Mouse (Mus musculus): ENCODE data around the gene Kcnh1.

The Kcnh1 gene

GRCm38 (mm10) chr1:192457526-192458206 is 267.1 kb downstream of the Kcnh1 start:
- peak in 1 of 2 experiments; percentile 43 for DNase-seq (ENCODE audit: low spot score in 2 of 2)

GRCm38 (mm10) chr1:192463732-192464131 is 273.2 kb downstream of the Kcnh1 start:
- no peak for DNase-seq (ENCODE audit: low spot score in 2 of 2)

- DNase-seq (ENCODE audit: low spot score in 2 of 2): no peak
Observed at GRCm38 (mm10) chr1:192472366-192472765, 281.8 kb downstream of the Kcnh1 start.

GRCm38 (mm10) chr1:192473134-192473533 is 282.6 kb downstream of the Kcnh1 start:
- no peak for DNase-seq (ENCODE audit: low spot score in 2 of 2)

DNA sequence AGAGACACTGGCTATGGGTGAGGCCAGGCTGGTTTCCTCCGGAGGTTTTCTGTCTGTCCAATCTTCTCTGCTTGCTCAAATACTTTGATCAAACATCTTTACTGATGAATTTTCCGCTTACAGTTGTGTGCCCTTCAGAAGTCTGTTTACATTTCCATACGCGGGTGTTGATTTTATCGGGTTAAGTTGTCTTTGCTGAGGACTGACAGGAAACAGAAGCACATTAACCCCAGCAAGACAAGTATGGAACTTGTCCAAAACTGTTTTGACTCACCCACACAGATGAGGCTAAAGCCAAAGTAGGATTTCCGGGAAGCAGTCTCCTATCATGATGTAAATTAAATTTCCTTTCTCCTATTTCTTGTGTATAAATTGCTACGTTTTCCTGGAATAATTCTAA is 286.1 kb downstream of the Kcnh1 start:
- no peak for DNase-seq (ENCODE audit: low spot score in 2 of 2)

- no peak for DNase-seq (ENCODE audit: low spot score in 2 of 2)
Observed at GRCm38 (mm10) chr1:192477556-192477955, 287.0 kb downstream of the Kcnh1 start.

- DNase-seq (ENCODE audit: low spot score in 2 of 2): no peak
Observed at GRCm38 (mm10) chr1:192478176-192478575, 287.6 kb downstream of the Kcnh1 start.

DNA sequence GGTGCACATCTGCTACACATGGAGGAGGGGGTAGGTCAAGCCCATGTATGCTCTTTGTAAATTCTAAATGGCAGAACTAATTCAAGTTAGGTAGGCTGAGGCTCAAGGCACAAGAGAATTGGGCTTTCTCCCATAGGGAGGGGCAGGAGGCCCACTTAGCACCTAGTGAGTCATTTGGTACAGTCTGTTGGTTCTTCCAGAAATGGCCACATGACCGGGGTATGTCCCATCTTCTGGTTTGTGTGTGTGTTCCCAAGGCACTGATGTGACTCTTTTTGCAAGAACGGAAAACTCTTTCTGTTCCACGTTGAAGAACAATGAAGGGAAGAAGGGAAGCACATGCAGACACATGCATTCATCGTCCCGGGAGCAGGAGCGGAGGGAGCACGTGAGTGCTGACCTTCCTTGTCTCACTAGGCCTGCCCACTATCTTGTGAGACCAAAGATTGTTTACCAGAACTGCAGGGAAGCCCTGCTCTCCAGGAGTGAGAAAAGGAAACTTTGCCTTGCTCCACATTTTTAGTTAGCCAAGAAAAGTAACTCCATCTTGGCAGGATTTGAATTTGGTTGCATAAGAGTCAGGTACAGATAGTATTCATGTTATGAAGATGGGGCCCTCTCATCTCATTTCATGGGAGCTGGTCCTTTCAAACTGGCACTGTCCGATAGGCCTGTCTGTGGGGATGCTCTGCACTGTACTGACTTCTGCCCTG is 289.7 kb downstream of the Kcnh1 start:
- no peak for DNase-seq (ENCODE audit: low spot score in 2 of 2)

DNA sequence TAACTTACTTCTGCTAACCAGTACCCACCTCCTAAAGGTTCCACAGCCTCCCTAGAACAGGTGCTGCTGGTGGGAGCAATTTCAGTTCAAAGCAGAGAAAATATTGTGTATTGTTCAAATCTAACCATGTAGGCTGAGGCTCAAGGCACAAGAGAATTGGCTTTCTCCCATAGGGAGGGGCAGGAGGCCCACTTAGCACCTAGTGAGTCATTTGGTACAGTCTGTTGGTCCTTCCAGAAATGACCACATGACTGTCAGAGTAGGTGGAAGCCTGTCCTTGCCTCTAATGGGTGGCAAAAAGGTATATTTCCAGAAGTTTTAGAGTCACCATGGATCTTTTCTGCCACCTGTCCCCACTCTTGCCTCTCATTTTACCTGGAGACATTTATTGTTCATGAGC is 290.9 kb downstream of the Kcnh1 start:
- no peak for DNase-seq (ENCODE audit: low spot score in 2 of 2)

DNA sequence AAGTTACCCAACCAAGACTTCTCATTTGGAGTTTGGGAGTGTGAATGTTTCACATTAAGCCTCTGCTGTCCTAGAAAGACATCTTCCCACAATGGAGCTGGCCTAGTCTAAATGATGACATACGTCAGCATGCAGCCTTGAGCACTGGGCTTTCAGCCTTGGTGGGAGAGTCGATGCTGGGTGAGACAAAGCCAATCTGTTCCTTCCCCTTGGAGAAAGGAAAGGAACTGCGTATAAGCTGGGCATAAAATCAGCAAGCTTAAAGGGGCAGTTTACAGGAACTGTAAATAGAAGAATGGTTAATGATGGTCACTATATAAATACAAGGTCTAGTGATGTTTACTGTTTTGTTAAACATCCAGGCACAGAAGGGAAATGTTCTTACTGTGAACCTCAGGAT is 294.5 kb downstream of the Kcnh1 start:
- no peak for DNase-seq (ENCODE audit: low spot score in 2 of 2)

GRCm38 (mm10) chr1:192487571-192487970 is 297.0 kb downstream of the Kcnh1 start:
- DNase-seq (ENCODE audit: low spot score in 2 of 2): no peak

DNA sequence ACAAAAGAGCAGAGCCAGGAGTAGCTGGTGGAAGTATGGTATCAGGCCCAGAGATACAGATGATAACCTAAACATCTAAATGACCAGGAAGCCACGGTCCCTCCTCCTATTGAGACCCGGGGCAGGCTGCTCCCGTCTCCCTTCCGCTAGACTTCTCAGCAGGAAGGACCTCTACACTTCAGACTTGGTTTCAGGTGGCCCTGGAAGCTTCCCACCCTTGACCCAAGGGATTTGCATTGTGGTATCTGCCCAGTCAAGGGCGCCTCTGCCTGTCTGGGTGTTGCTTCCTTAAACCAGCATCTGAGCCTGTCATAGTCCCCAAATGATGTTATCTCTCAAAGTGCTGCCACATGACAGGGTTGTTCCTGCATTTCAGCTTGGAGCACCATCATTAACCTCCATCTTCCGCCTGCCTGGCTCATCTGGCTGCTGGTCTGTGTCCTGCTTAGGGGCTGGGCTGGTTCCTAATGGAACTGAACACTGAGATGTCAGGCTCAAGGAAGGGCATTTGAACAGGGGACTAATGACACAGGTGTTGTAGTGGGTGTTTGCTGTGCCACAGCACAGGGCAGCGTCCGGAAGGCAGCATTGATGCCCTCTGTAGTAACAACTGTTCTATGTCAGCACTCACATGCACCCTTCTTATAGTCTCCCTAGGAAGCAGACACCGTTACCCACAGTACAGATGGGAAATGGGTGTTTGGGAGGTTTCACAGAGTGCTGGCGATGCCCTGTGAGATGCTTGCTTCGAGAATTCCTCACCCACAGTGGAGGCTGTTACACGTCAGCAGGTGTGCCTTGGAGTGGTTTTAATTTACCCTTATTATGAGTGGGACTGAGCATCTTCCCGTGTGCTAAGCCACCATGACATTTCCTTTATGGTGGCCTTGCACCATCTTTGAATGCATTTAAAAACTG is 299.6 kb downstream of the Kcnh1 start:
- DNase-seq (ENCODE audit: low spot score in 2 of 2): no peak

DNA sequence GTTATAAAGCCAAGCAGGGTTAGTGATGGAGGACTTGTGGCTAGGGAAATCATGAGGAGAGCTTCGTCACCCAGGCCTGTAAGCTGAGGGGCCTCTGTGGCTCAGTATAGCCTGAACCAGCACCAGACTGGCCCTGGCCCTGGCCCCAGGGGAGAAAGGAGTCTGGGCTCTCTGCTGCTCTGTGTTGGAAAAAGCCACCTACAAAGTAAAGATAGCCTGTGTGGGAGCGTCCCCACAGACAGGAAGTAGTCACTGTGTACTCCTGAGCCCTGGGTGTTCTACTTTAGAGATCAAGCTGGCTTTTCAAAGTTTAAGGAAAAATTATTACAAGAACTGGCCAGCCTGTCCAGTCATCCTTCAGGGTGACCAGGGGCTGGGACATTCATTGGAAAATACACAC is 306.9 kb downstream of the Kcnh1 start:
- no peak for DNase-seq (ENCODE audit: low spot score in 2 of 2)

DNA sequence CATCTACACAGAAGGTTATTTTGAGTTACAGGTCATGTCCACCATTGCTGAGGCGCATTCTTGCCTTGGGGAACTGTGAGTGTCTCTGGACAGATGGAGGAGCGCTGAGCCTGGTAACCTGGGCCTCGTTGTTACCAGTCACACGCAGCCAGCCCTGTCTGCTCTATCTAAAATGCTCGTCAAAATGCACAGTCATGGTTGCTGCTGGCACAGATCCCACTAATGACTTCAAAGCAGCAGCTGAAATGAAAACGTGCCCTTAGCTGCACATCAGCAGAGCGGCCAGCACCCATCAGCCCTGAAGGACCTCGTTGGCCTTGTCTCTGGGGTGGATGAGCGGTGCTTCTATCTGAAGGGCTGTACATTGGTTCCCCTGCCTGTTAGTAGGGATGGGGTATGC is 311.4 kb downstream of the Kcnh1 start:
- DNase-seq (ENCODE audit: low spot score in 2 of 2): peak; percentile 10 to 60

GRCm38 (mm10) chr1:192502835-192503234 is 312.3 kb downstream of the Kcnh1 start:
- no peak for DNase-seq (ENCODE audit: low spot score in 2 of 2)

DNA sequence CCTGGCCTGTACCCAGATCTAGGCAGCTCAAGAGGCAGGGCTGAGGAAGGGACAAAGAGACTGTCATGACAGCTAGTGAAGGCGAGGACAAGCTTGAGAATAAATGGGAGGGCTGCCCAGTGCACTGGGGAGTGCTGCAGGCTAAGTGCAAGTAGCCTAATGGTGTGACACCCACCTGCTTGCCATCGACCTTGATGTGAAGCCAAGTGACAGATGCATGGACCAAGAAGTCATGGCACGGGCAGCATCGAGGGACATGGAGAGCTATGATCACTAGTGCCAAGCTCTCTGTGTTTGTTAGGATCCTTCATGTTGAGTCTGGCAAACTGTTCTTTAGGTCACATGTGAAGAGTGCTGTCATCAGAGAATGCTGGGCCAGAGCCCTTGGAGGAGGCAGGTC is 313.1 kb downstream of the Kcnh1 start:
- DNase-seq (ENCODE audit: low spot score in 2 of 2): no peak

DNA sequence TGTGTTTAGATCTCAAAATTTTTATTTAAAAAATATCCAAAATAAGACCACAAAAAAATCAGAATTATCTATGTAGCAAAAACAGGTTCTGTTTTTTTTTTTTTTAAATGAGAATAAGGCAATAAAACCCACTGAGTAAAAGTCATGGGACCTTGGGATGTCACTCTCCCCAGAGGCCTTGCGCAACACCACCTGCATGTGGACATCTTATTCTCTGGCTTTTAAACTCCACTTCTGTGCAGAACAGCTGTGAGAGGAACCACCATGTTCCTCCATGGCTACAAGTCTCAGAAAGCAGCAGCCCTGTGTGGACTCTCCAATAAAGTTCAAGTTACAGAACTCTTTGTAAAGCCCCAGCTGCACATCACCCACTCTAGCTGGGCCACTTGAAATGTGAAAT is 322.2 kb downstream of the Kcnh1 start:
- no peak for DNase-seq (ENCODE audit: low spot score in 2 of 2)

DNA sequence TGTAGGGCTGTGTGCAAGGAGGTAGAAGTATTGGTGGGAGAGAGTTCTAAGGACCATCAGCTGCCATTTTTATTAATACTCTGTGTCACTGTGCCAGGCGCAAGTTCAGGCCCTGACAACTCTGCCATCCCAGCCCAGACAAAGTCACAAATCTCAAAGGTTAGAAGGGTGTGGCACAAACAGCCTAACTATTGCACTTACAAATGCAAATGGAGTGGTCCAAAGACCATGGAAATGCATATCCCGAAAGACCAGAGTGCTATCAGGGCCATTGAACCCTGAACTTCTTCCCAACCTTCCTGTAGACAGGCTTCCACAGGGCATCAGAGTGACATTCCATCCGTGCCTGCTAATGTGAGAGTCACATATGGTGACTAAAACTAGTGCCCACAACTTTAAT is 324.8 kb downstream of the Kcnh1 start:
- DNase-seq (ENCODE audit: low spot score in 2 of 2): no peak

DNA sequence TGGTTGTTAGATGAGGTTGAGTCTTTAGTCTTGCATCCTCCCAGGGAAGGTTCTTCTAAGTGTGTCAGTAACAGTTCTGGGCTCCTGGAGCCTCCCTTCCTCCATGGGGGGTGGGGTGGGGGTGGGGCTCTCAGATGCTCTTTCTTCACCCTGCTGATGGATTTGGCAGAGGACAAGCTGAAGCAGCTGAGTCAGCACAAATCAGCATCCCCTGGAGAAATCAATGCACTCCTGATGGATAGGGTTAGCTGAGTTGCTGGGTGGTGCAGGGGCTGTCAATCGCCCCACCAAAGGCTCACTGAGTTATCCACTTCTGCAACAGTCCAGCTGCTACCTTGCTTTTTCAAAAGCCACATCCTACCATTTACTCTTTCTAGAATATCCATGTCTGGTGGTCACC is 329.1 kb downstream of the Kcnh1 start:
- DNase-seq (ENCODE audit: low spot score in 2 of 2): no peak

- no peak for DNase-seq (ENCODE audit: low spot score in 2 of 2)
Observed at GRCm38 (mm10) chr1:192520836-192521435, 330.4 kb downstream of the Kcnh1 start.

DNA sequence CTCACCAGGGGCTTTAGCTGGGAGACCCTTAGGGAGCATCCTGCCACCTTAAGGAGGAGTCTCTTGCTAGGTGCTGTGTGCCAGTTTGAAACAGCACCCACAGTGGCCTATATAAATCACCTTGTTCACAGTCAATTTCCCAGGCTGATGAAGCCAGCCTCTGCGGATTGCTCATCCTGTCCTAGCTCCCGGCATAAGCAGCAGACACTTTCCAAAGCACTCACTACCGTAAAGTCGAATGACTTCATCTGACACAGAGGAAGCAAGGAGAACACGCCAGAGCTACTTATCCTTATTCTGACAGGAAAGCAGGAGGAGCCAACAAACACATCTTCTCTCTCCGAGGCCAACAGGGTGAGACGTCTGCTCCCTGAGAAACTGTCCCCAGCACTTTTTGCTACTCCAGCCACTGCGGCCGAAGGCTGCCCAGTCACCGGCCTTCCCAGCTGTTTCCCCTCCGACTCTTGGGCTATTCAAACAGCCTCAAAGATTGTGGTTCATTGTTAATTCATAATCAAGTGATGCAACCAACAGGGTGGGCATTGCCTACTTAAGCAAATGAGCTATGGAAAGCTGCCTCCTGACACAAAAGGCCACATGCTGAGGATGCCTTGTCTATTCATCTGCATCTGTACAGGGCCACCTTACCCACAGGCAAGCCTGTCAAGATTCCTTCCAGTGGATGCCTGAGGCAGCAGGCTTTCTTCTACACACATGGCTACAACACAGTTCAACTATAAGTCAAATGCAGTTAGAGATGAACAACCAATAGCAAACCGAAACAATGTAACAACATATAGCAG is 332.0 kb downstream of the Kcnh1 start:
- no peak for DNase-seq (ENCODE audit: low spot score in 2 of 2)

All from spleen, postnatal 10 days (tissue).